Mouse (Mus musculus) c-Kit-positive CD71-positive TER-119-positive erythroid progenitor cells, embryonic 14.5 days (primary cell): ENCODE measurements around the gene Aox4.
A peak's percentile ranks its signal among the peaks of the same experiment; 100 is the strongest.

Experiments
- DNase-seq: peaks from one replicate; pipeline ENCODE4 v3.0.0-alpha.2; 2013; ENCODE audit warnings: low spot score

Aox4 gene

GRCm38 (mm10) chr1:58244487-58244886 is 34.3 kb downstream of the Aox4 start:
- DNase-seq = no peak

- DNase-seq = no peak
These were observed 38.3 kb downstream of the Aox4 start for GRCm38 (mm10) chr1:58248518-58248917.

- no peak for DNase-seq
These were observed 43.3 kb downstream of the Aox4 start for GRCm38 (mm10) chr1:58253466-58253865.

GRCm38 (mm10) chr1:58257195-58257991 is 47.2 kb downstream of the Aox4 start:
- no peak for DNase-seq

- DNase-seq = no peak
These were observed 50.1 kb downstream of the Aox4 start for GRCm38 (mm10) chr1:58260311-58260710.

- no peak for DNase-seq
These were observed 58.0 kb downstream of the Aox4 start for GRCm38 (mm10) chr1:58268231-58268630.

- DNase-seq = peak; percentile 3
These were observed 60.8 kb downstream of the Aox4 start for GRCm38 (mm10) chr1:58270807-58271569.

- DNase-seq = no peak
These were observed 65.7 kb downstream of the Aox4 start for GRCm38 (mm10) chr1:58275879-58276278.

- no peak for DNase-seq
These were observed 67.8 kb downstream of the Aox4 start, which contains the start of gene Aox2 for GRCm38 (mm10) chr1:58278026-58278425. Aox2 (plus strand) TSS chr1:58278326.

GRCm38 (mm10) chr1:58278513-58278912 is 68.3 kb downstream of the Aox4 start:
- no peak for DNase-seq

- no peak for DNase-seq
These were observed 70.2 kb downstream of the Aox4 start for GRCm38 (mm10) chr1:58280381-58280780.

GRCm38 (mm10) chr1:58280939-58281624 is 70.9 kb downstream of the Aox4 start:
- no peak for DNase-seq

GRCm38 (mm10) chr1:58281625-58281988 is 71.4 kb downstream of the Aox4 start:
- no peak for DNase-seq

- DNase-seq = no peak
These were observed 74.3 kb downstream of the Aox4 start for GRCm38 (mm10) chr1:58284505-58284904.

- no peak for DNase-seq
These were observed 77.9 kb downstream of the Aox4 start for GRCm38 (mm10) chr1:58288091-58288490.

- no peak for DNase-seq
These were observed 79.8 kb downstream of the Aox4 start for GRCm38 (mm10) chr1:58289863-58290469.

GRCm38 (mm10) chr1:58291394-58292300 is 81.5 kb downstream of the Aox4 start:
- no peak for DNase-seq

- no peak for DNase-seq
These were observed 84.5 kb downstream of the Aox4 start for GRCm38 (mm10) chr1:58294730-58295129.

GRCm38 (mm10) chr1:58296278-58296677 is 86.1 kb downstream of the Aox4 start:
- peak; percentile 32 for DNase-seq

- DNase-seq = no peak
These were observed 86.6 kb downstream of the Aox4 start for GRCm38 (mm10) chr1:58296821-58297220.

- DNase-seq = no peak
These were observed 88.2 kb downstream of the Aox4 start for GRCm38 (mm10) chr1:58298347-58298746.
